Mouse (Mus musculus) embryonic stem cell, embryonic (primary cell): ENCODE data around the gene Cemip2.
"Not testable (repeated sequence)": the region's sequence is repeated elsewhere in the genome, so short reads cannot be mapped to it uniquely, and the experiment has no call there.

Experiments
- CTCF ChIA-PET, 4 experiments: fragments of 300-600 bp in 2 of 4; fragments of 350-600 bp in 2 of 4; sonication (Branson Sonifier 250); formaldehyde crosslinking; loops; one replicate each; lab custom pipeline; 2022; ENCODE audit warnings: inconsistent platforms in 2 of 4; lab: Charles Lee
- POLR2A ChIA-PET, 4 experiments: fragments of 300-600 bp in 2 of 4; fragments of 350-600 bp in 2 of 4; sonication (Branson Sonifier 250); formaldehyde crosslinking; loops; one replicate each; lab custom pipeline; 2022; ENCODE audit warnings: antibody characterized with exemption in 4 of 4, inconsistent platforms in 1 of 4; lab: Charles Lee

Cemip2 gene

GRCm38 (mm10) chr19:21866756-21867155 is 88.6 kb downstream of the Cemip2 start:
- POLR2A ChIA-PET = interaction anchor here in 1 of 4 experiments (0.8 kb wide), 1 partner anchor 13 kb away, joined by 3 read pairs; no protein-coding TSS in a partner anchor
- CTCF ChIA-PET = not testable (repeated sequence)

GRCm38 (mm10) chr19:21868471-21868870 is 90.3 kb downstream of the Cemip2 start:
- POLR2A ChIA-PET = no interaction called here
- CTCF ChIA-PET = no interaction called here

GRCm38 (mm10) chr19:21882110-21882940 is 104.2 kb downstream of the Cemip2 start:
- CTCF ChIA-PET = interaction anchor here in 1 of 4 experiments (0.7 kb wide), 1 partner anchor 105 kb away, joined by 3 read pairs; no protein-coding TSS in a partner anchor

GRCm38 (mm10) chr19:21883053-21883452 is 104.9 kb downstream of the Cemip2 start:
- CTCF ChIA-PET = no interaction called here
- POLR2A ChIA-PET = interaction anchor here in 3 of 4 experiments (0.7 to 4.5 kb wide), 10 partner anchors 11 to 1156 kb away, joined by 3 to 23 read pairs (median 4); no protein-coding TSS in a partner anchor

More at GRCm38 (mm10) chr19:21882110-21882940, 104.2 kb downstream of the Cemip2 start:
- POLR2A ChIA-PET = interaction anchor here (0.6 to 4.5 kb wide), 13 partner anchors 10 to 1156 kb away, joined by 3 to 23 read pairs (median 4); no protein-coding TSS in a partner anchor

- ChIA-PET CTCF (interaction anchor here in 1 of 4 experiments (0.6 kb wide), 1 partner anchor 107 kb away, joined by 5 read pairs; no protein-coding TSS in a partner anchor), POLR2A (interaction anchor here in 2 of 4 experiments (1.1 to 4.5 kb wide), 3 partner anchors 12 to 99 kb away, joined by 3 to 23 read pairs (median 5); no protein-coding TSS in a partner anchor)
These were observed 105.8 kb downstream of the Cemip2 start for GRCm38 (mm10) chr19:21883922-21884321.

- CTCF ChIA-PET = no interaction called here
- POLR2A ChIA-PET = interaction anchor here in 1 of 4 experiments (4.5 kb wide), 1 partner anchor 12 kb away, joined by 23 read pairs; no protein-coding TSS in a partner anchor
These were observed 106.2 kb downstream of the Cemip2 start for GRCm38 (mm10) chr19:21884385-21884784.

- CTCF ChIA-PET = no interaction called here
- POLR2A ChIA-PET = no interaction called here
These were observed 108.1 kb downstream of the Cemip2 start for GRCm38 (mm10) chr19:21886166-21886657.

GRCm38 (mm10) chr19:21890699-21891098 is 112.6 kb downstream of the Cemip2 start:
- ChIA-PET CTCF (no interaction called here), POLR2A (no interaction called here)

- CTCF ChIA-PET = no interaction called here
- POLR2A ChIA-PET = interaction anchor here in 1 of 4 experiments (1.0 kb wide), 1 partner anchor 12 kb away, joined by 3 read pairs; no protein-coding TSS in a partner anchor
These were observed 116.7 kb downstream of the Cemip2 start for GRCm38 (mm10) chr19:21894792-21895191.

- ChIA-PET POLR2A (interaction anchor here in 1 of 4 experiments (1.0 kb wide), 1 partner anchor 13 kb away, joined by 3 read pairs; no protein-coding TSS in a partner anchor), CTCF (no interaction called here)
These were observed 117.4 kb downstream of the Cemip2 start for GRCm38 (mm10) chr19:21895540-21895939.

GRCm38 (mm10) chr19:21897122-21897827 is 119.1 kb downstream of the Cemip2 start:
- CTCF ChIA-PET = interaction anchor here in 1 of 4 experiments (0.6 kb wide), 1 partner anchor 1560 kb away, joined by 3 read pairs; no protein-coding TSS in a partner anchor
- POLR2A ChIA-PET = interaction anchor here in 1 of 4 experiments (1.0 kb wide), 1 partner anchor 113 kb away, joined by 6 read pairs; no protein-coding TSS in a partner anchor

GRCm38 (mm10) chr19:21898015-21898939 is 120.1 kb downstream of the Cemip2 start:
- POLR2A ChIA-PET = no interaction called here

More at GRCm38 (mm10) chr19:21898015-21898939, 120.1 kb downstream of the Cemip2 start:
- CTCF ChIA-PET = no interaction called here
